Mouse (Mus musculus) liver, postnatal 0 days (tissue): ENCODE data around the gene Utf1.

Source experiments
- CTCF ChIP-seq: sonication (generic); IDR thresholded peaks from 2 replicates; pipeline ENCODE4 v1.5.1; 2016; ENCODE audit warnings: antibody characterized with exemption, low read depth
- EP300 ChIP-seq: IDR thresholded peaks from 2 replicates; pipeline ENCODE4 v1.6.1; 2016; ENCODE audit warnings: antibody characterized with exemption, low read depth, mild to moderate bottlenecking

- TF ChIP-seq CTCF (no peak), EP300 (no peak)
These were observed at the start of gene Utf1 for GRCm38 (mm10) chr7:139943674-139944281.
